Mouse (Mus musculus) C2C12 (cell line): ENCODE measurements around the gene Hist1h2bj. TPM values are rescaled to one million over a fixed set of nuclear protein-coding genes. Genes with fewer than 3 reads are reported as not detected.
"Not testable (repeated sequence)": the region's sequence is repeated elsewhere in the genome, so short reads cannot be mapped to it uniquely, and the experiment has no call there.

ENCODE experiments used
- H3K27me3 ChIP-seq: one replicate; pipeline ENCODE4 v1.6.1; 2011; ENCODE audit not compliant: control insufficient read depth, insufficient read depth, insufficient read length
- H3K36me3 ChIP-seq: one replicate; pipeline ENCODE4 v1.6.1; 2011; ENCODE audit not compliant: control insufficient read depth, insufficient read depth
- H3K4me3 ChIP-seq: one replicate; pipeline ENCODE4 v1.5.1; 2011; ENCODE audit warnings: mild to moderate bottlenecking, control low read depth; ENCODE audit not compliant: poor library complexity, insufficient read depth, severe bottlenecking
- H3K79me2 ChIP-seq: one replicate; pipeline ENCODE4 v1.6.1; 2011; ENCODE audit not compliant: control insufficient read depth, insufficient read depth
- H3K79me3 ChIP-seq: one replicate; pipeline ENCODE4 v1.6.1; 2011; ENCODE audit warnings: low read depth, control low read depth
- H3ac ChIP-seq: one replicate; pipeline ENCODE3; 2011; ENCODE audit warnings: low read depth; ENCODE audit not compliant: control insufficient read depth, insufficient read length
- CEBPB ChIP-seq: IDR thresholded peaks from one replicate; pipeline ENCODE4 v1.6.1; 2011; ENCODE audit warnings: low read depth, mild to moderate bottlenecking, control low read depth, moderate library complexity
- CTCF ChIP-seq: IDR thresholded peaks from one replicate; pipeline ENCODE4 v1.5.1; 2011; ENCODE audit not compliant: control insufficient read depth, insufficient read depth, insufficient read length
- FOSL1 ChIP-seq: IDR thresholded peaks from one replicate; pipeline ENCODE4 v1.8.0; 2011; ENCODE audit warnings: mild to moderate bottlenecking, low read length; ENCODE audit not compliant: poor library complexity, insufficient read depth, severe bottlenecking
- MAX ChIP-seq: IDR thresholded peaks from one replicate; pipeline ENCODE4 v1.6.1; 2011; ENCODE audit warnings: mild to moderate bottlenecking, control low read depth
- MYOD1 ChIP-seq: IDR thresholded peaks from one replicate; pipeline ENCODE4 v1.6.1; 2011; ENCODE audit warnings: low read depth; ENCODE audit not compliant: control insufficient read depth, insufficient read length
- MYOG ChIP-seq: IDR thresholded peaks from one replicate; pipeline ENCODE4 v1.6.1; 2011; ENCODE audit not compliant: control insufficient read depth, insufficient read length; ENCODE audit errors: extremely low read depth
- USF1 ChIP-seq: IDR thresholded peaks from one replicate; pipeline ENCODE4 v1.6.1; 2011; ENCODE audit warnings: low read depth, mild to moderate bottlenecking, control low read depth, moderate library complexity
- polyA plus RNA-seq: library from polyadenylated mRNA; unstranded; fragments of >200 nt; fragmentation: generic; extraction: Trizol; gene quantifications from one replicate; pipeline ENCODE4 v1.2.1, GENCODE M21; 2012; ENCODE audit warnings: missing spikeins

Hist1h2bj gene
- polyA plus RNA-seq, 1 experiment, result 6.8 TPM

GRCm38 (mm10) chr13:22049737-22050440 is 6.9 kb downstream of the Hist1h2bj start:
- no peaks in the 10 kb centered on the region for H3K79me2 ChIP-seq
- no peaks in the 10 kb centered on the region for H3K36me3 ChIP-seq
- no peaks in the 10 kb centered on the region for H3K27me3 ChIP-seq
- TF ChIP-seq CEBPB, result peak; percentile 73
- no peak for TF ChIP-seq MAX
- H3ac ChIP-seq, result no peak overlapping the region
- no peaks in the 10 kb centered on the region for H3K79me3 ChIP-seq
- H3K4me3 ChIP-seq, result peak overlapping the region; percentile 19

GRCm38 (mm10) chr13:22050591-22051522 is 7.8 kb downstream of the Hist1h2bj start:
- Histone ChIP-seq H3K79me3 (no peaks in the 10 kb centered on the region), H3K79me2 (no peaks in the 10 kb centered on the region), H3K36me3 (no peaks in the 10 kb centered on the region), H3ac (peak overlapping the region; percentile 75), H3K4me3 (peak overlapping the region; percentile 34), H3K27me3 (no peaks in the 10 kb centered on the region)
- TF ChIP-seq MAX, result peak; percentile 79
- TF ChIP-seq USF1, result no peak
- TF ChIP-seq CTCF, result peak; percentile 91

- Histone ChIP-seq H3K79me3 (no peaks in the 10 kb centered on the region), H3K27me3 (no peaks in the 10 kb centered on the region)
- TF ChIP-seq MYOG, result no peak
- TF ChIP-seq CEBPB, result no peak
- no peak for TF ChIP-seq MYOD1
- no peak for TF ChIP-seq CTCF
- TF ChIP-seq USF1, result no peak
- TF ChIP-seq FOSL1, result no peak
- TF ChIP-seq MAX, result no peak
These were observed 8.5 kb downstream of the Hist1h2bj start for GRCm38 (mm10) chr13:22051523-22051859.

GRCm38 (mm10) chr13:22053754-22054153 is 10.7 kb downstream of the Hist1h2bj start:
- H3ac ChIP-seq, result no peak overlapping the region
- TF ChIP-seq CEBPB, result no peak
- TF ChIP-seq FOSL1, result no peak
- TF ChIP-seq CTCF, result no peak
- no peak for TF ChIP-seq MYOD1
- TF ChIP-seq USF1, result no peak
- TF ChIP-seq MYOG, result no peak
- TF ChIP-seq MAX, result no peak

More at GRCm38 (mm10) chr13:22051523-22051859, 8.5 kb downstream of the Hist1h2bj start:
- Histone ChIP-seq H3K79me2 (no peaks in the 10 kb centered on the region), H3K4me3 (peak overlapping the region; percentile 24), H3K36me3 (no peaks in the 10 kb centered on the region), H3ac (no peak overlapping the region)

GRCm38 (mm10) chr13:22061422-22061821 is 18.4 kb downstream of the Hist1h2bj start:
- Histone ChIP-seq H3K79me2 (no peaks in the 10 kb centered on the region), H3K27me3 (no peaks in the 10 kb centered on the region), H3K4me3 (no peak overlapping the region), H3ac (no peak overlapping the region), H3K36me3 (no peaks in the 10 kb centered on the region), H3K79me3 (no peaks in the 10 kb centered on the region)
- TF ChIP-seq FOSL1 (no peak), CEBPB (no peak), MYOD1 (no peak), MYOG (no peak), MAX (no peak), USF1 (no peak), CTCF (no peak)

More at GRCm38 (mm10) chr13:22053754-22054153, 10.7 kb downstream of the Hist1h2bj start:
- no peak overlapping the region for H3K4me3 ChIP-seq
- no peaks in the 10 kb centered on the region for H3K36me3 ChIP-seq
- H3K27me3 ChIP-seq, result no peaks in the 10 kb centered on the region
- H3K79me2 ChIP-seq, result no peaks in the 10 kb centered on the region
- H3K79me3 ChIP-seq, result no peaks in the 10 kb centered on the region

GRCm38 (mm10) chr13:22063468-22063867 is 20.5 kb downstream of the Hist1h2bj start:
- Histone ChIP-seq H3ac (no peak overlapping the region), H3K79me2 (no peaks in the 10 kb centered on the region), H3K36me3 (no peaks in the 10 kb centered on the region)

GRCm38 (mm10) chr13:22084140-22084539 is 41.1 kb downstream of the Hist1h2bj start, which contains the start of gene Vmn1r188:
Gene Vmn1r188 (plus strand): TSS chr13:22084440.
- not testable (repeated sequence) for H3K4me3 ChIP-seq, H3K27me3 ChIP-seq, H3ac ChIP-seq, H3K79me2 ChIP-seq, H3K36me3 ChIP-seq, H3K79me3 ChIP-seq

More at GRCm38 (mm10) chr13:22063468-22063867, 20.5 kb downstream of the Hist1h2bj start:
- H3K27me3 ChIP-seq, result no peaks in the 10 kb centered on the region
- no peak for TF ChIP-seq CEBPB
- no peak for TF ChIP-seq USF1
- H3K4me3 ChIP-seq, result no peak overlapping the region
- H3K79me3 ChIP-seq, result no peaks in the 10 kb centered on the region
